Mouse (Mus musculus) kidney, adult 11 months (tissue): ENCODE data around the gene Amotl1.
A peak's percentile ranks its signal among the peaks of the same experiment; 100 is the strongest.
"Not testable (repeated sequence)": the region's sequence is repeated elsewhere in the genome, so short reads cannot be mapped to it uniquely, and the experiment has no call there.

Experiments
- DNase-seq: peaks from one replicate; pipeline ENCODE4 v3.0.0; 2022

Amotl1 gene

DNA sequence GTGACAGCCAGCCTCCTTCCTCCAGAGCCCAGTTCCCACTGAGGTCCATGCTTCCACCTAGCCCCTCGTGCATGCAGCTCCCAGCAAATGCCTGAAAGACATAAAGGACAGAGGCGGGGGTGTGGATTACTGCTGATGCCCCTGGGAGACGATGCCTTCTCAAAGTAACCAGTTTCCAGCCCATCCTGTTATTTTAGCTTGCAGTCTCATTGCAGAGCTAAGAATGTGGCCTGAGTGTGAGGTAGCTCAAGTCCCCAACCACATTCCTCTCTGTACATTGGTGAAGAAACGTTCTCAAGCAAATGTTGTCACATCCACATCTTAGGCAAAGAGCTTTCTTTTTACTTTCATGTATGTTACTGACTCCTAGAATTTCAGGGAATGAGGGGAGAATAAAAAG lies at the start of gene Amotl1:
Gene Amotl1, minus strand, starts transcription at position 101 of the 400 bp plus-strand sequence.
- DNase-seq = no peak

- DNase-seq = no peak
Measured at GRCm38 (mm10) chr9:14689376-14690108, 44.7 kb upstream of the Amotl1 start.

DNA sequence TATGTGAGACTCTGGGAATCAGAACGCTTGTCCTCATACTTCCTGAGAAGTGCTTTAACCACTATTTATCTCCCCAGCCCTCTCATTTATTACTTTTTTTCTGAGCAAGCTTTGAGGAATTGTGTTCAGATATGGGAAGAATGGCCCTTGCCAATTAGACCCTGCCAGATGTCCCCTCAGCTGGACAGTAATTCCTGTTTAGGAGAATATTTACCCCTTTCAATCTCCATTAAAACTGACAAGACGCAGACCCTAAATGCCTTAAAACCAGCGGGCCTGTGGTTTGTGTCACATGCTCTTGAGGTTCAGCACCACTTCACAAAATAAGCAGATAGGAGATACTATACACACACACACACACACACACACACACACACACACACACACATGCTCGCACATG lies 39.5 kb upstream of the Amotl1 start:
- no peak for DNase-seq

- DNase-seq = no peak
Measured at GRCm38 (mm10) chr9:14682741-14683140, 37.9 kb upstream of the Amotl1 start.

GRCm38 (mm10) chr9:14680584-14680983 lies 35.7 kb upstream of the Amotl1 start:
- no peak for DNase-seq

GRCm38 (mm10) chr9:14675707-14676691 lies 31.1 kb upstream of the Amotl1 start:
- no peak for DNase-seq

DNA sequence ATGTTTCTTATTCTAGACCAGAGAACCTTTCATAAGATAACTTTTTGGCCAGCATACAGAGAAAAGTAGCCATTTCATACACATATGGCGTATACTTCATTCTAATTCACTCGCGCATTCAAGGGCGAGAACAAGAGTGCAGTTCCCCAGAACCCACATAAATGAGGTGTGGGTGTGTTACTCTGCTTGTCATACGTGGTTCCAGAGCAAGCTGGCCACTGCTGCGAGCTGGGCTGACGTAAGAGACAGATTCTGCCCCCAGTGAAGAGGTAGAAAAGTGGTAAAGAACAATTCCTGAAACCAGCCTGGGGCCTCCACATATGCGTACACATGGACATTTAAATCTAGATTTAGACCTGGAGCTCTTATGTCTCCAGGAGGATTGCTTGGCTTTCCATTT lies 29.6 kb upstream of the Amotl1 start:
- DNase-seq = no peak

- DNase-seq = no peak
Measured at GRCm38 (mm10) chr9:14673109-14673508, 28.3 kb upstream of the Amotl1 start.

DNA sequence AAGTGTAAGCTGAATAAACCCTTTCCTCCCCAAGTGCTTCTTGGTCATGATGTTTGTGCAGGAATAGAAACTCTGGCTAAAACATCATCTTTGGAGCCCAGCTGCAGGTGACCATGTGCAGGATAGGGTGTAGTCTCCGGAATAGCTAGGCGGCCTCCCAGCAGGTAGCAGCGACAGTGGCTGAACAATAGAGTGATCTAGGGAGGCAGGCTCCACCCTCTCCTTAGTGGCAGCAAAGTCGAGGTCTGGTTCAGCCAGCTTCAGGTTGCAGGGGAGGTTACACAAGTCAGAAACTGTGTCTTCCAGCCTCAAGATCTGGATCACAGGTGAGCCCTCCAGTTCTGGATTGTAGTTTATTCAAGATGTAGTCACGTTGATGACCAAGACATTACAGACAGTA lies 27.1 kb upstream of the Amotl1 start:
- DNase-seq = not testable (repeated sequence)

DNA sequence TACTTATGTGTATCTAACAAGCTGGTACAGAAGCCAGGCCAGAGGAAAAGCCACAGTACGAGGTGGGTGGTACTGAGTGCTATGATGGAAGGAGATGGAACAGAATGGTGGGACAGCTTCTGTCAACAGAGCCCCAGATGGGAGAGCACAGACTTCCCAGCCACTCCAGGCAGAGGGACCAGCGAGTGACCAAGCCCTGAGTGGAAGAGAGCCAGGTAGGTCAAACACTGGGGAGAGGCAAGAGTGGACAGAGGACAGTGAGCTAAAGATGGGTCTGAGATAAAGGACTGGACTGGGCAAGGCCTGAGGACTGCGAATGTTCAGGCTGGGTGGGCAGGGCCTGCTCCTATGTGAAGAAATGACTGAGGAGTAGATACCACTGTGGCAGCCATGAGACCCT lies 23.5 kb upstream of the Amotl1 start:
- DNase-seq = no peak

DNA sequence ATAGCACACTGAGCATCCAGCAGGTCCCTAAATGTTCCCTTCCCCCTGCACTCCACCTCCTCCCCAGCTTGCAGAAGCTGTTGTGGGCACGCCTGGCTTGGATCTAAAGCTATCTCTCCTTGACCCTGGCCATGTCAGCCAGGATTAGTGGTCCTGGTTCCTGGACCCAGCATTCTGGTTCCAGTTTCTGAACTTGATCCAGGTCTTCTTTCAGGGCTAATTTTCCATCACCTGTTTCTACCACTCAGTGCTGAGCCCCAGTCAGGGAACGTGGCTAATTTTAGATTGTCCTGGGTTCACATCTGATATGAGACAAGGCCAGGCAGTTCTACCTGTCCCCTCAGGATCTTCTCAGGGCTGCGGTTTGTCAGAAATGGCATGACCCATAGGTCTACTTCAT lies 21.2 kb upstream of the Amotl1 start:
- no peak for DNase-seq

DNA sequence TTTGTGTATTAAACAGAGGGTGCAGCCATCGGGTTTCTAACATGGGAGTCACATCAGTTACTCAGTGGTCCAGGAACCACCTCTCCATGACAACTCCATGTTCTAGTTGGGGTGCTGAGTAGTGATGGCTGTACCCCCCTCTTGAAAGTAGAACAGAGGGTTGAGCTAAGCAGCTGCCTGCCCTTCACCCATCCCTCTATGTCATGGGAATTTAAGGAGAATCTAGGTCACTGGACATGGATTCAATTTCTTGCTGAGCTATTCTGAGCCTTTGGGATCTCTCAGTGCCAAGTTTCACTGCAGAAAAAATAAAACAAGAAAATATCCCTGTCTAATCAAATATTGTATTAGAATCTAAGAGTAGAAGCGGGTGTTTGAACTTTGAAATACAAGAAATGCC lies 18.7 kb upstream of the Amotl1 start:
- DNase-seq = no peak

DNA sequence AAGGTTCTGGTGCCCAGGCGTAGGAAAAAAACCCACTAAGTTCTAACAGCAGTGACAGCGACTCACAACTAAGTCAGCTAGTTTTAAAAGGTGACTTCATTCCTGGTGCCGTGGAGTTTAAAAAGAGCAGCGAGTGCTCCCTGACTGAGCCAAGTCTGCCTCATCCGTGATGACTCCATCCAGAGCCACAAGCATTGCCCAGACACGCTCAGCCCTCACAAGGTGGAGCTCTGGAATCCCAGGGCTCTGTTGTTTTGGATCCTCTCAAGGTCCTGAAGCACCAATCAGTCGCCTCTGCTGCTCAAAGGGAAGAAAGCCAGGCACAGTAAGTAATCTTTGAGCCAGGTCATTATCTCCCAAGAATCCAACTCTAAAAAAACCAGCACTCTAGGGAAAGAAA lies 18.0 kb upstream of the Amotl1 start:
- no peak for DNase-seq

GRCm38 (mm10) chr9:14662138-14662537 lies 17.3 kb upstream of the Amotl1 start:
- DNase-seq = no peak

GRCm38 (mm10) chr9:14657926-14658325 lies 13.1 kb upstream of the Amotl1 start:
- DNase-seq = no peak

DNA sequence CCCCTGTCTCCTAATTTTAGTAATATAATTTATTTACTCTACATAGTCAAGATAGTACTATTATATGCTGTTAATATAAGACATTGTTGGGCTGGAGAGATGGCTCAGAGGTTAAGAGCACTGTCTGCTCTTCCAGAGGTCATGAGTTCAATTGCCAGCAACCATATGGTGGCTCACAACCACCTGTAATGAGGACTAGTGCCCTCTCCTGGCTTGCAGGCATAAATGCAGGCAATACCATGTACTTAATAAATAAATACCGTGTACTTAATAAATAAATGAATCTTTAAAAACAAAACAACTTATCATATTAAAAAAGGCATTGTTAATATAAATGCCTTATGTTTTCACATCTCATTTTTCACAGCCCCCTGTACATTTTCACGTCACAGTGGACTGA lies 9.2 kb upstream of the Amotl1 start:
- DNase-seq = no peak

DNA sequence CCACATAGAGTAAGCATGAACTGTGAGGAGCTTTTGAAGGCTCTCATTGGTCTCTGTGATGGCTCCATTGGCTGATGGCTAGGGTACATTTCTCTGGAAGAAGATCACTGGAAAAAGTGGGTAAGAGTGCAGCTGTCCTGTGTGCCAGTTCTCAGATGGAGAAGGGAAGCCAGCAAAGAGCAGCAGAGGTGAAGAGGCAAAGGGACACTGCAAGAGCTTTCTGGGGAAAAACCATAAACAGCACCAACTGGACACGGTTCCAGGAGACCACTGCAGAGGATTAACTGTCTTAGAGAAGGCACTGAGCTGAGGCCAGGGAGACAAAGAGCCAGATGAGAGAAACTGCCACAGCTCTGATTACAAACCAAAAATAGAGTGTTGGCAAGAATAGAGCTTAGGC lies 7.9 kb upstream of the Amotl1 start:
- no peak for DNase-seq

DNA sequence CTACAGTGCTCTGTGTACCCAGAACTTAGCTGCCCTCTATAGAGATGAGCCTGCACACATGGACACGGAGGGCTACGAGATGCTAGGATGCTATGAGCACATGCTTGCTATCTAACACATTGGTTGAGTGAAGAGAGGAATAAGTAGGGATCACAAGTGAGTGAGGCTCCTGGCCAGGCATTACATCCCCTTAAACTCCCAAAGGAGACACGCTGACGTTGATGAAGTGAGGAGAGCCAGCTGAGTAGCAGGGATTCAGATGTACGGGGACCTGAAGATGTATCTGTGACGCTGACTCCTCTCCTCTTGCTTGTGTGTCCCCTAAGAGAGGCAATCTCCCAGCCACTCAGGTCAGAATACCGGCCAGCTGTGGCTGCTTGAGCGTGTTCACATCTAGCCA lies 3.0 kb upstream of the Amotl1 start:
- no peak for DNase-seq

- no peak for DNase-seq
Measured at GRCm38 (mm10) chr9:14646641-14647040, 1.8 kb upstream of the Amotl1 start.

GRCm38 (mm10) chr9:14646061-14646460 lies 1.2 kb upstream of the Amotl1 start:
- DNase-seq = no peak

DNA sequence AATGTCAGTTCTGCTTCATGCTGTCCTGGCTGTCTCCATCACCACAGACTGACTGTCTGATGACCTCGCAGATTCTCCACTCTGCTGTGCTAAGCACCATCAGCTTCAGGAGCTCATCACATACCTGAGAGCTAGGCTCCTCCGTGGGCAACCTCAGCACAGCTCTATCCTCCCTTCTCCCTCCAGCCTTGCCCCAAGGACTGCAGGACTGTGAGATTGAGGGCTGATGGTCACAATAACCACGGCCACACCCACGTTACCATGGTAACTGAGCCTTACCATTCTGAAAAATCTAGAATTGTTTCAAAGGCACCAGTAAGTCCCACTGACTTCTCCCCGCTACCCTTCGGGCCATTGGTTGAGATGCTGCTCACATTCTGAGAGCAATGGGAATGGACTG lies 1.5 kb downstream of the Amotl1 start:
- DNase-seq = no peak

DNA sequence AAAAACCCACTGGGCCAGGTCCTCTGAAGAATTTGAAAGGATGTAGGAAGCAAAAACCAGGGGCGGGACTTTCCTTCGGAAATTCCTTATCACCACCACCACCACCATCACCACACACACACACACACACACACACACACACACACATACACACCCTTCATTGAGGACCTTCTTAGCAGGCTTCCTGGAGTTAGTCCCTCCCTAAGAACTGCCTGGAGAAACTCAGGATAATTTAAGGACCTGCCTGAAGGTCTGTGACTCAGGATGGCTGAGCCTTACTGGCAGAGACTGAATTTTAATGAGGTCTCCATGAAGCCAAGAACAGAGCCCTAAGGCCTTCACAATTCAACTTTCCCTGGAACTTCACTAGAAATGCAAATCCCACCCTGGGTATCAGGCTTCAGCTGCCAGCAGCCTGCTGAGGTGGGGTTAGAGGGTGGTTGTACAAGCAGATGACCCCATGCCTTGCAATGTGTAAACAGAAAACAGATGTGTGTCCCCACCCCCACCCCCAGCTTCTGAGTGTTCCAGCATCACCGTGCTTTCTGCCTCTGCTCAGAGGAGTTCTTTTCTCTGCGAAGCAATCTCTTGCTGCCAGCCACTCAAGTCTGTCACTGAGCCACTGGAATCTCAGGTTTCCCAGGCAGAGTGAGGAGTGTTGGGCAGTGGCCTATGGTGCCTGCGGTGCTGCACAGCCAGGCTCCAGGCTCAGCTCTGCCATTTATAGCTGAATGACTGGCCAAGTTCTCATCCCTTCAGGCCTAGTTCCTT lies 2.4 kb downstream of the Amotl1 start:
- DNase-seq = peak; percentile 22
